Mouse (Mus musculus) adrenal gland (tissue): ENCODE results near the gene Tcn2.

ENCODE experiments used
- intact Hi-C: fragments of 180-260 bp; cut with DNase I; formaldehyde crosslinking; loops from one replicate; pipeline ENCODE4 v1.15.1; 2025

Tcn2 gene

DNA sequence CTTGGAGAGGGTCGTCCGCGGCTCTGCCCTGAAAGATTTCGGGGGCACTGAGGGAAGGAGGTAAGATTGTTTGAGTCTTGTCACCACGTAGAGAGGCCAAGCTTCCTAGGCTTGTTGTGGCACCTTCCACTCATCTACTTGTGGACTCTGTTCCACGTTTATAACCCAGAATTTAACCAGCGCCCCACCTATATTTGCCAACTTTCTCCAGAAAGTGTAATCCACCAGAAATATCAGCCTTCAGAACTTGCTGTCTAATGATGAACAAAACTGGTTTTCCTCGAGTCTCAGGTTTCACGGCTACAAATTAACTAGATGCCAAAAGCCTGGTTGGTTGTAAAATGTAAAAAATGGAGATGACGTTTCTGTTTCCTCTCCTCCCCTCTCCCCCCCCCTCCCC is 36.5 kb downstream of the Tcn2 start:
- intact Hi-C loops: no loop called here

DNA sequence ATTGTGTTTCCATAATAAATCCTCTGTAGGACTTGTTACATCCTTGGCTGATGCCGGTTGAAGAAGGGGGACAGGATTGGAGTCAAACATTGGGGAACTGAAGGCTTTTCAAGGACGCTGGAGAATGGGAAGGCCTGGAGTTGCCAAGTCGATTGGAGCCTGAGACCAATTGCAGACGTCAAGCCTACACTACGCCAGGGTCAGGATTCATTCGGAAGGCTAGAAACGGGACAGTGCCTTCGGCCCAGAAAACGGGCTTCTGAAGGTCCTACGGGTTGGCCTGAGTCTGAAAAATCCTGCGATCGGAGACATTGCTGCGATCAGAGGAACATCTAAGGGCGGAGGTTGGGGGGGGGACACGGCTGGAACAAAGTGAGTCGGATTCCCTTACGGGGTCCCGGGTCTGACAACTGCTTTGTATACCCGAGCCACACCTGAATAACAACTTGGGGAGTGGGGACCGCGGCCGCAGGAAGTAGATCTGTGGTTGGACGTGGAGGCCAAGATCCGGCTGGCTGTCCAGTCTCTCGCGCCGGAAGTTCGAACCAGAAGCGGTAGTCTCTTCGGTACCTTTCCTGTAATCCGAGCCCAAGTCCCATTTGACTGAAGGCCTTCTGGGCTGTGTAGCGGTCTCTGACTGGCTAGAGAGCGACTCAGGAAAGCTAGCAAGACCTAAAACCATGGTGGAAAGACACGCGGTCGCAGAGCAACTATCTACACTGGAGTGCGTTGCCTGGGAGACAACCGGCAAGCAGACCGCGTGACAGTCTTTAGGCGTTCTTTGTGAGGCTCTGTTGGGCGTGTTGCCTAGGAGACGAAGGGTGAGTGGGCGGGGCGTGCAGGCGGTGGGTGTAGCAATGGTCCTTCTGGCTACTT is 37.3 kb downstream of the Tcn2 start, which contains the start of the genes 4921536K21Rik and Dusp18:
TSS of gene 4921536K21Rik (minus strand) at position 693 of the 876 bp plus-strand sequence.
TSS of gene Dusp18 (plus strand) at position 835 of the 876 bp plus-strand sequence.
- intact Hi-C loops: no loop called here

DNA sequence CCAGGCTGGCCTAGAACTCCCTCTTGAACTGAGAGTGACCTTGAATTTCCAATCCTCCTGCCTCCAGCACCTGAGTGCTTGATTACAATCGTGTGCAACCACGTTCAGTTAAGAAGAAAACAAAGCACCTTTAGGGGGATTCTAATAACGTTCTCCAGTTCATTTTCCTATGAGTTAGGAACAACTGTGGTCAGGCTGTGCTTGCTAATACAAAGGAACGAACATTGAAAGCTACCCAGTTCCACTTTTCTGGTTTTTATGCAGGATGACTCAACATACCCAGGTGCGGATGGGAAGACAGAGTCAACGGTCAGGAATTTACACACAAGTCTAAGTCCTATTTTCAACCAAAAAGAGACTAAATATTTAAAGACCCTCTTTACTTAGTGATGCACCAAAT is 38.0 kb downstream of the Tcn2 start:
- intact Hi-C loops: no loop called here

DNA sequence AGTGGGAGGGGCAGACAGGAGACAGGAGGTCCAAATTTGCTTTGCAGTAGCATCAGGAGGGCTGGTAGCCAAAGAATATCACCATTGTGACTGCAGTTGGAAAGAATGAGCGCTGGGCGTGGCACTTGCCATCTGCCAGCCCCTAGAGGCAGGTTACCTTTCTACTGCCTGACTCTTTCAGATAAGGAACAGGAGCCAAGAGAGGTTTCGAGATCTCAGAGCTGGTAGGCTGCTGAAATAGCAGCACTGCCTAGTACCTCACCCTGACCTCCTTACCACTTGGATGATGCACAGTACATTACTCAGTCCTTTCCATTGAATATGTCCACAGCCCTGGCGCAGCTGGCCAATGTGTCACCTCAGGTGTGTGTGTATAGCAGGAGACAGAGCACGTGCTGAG is 44.6 kb downstream of the Tcn2 start:
- intact Hi-C loops: no loop called here

DNA sequence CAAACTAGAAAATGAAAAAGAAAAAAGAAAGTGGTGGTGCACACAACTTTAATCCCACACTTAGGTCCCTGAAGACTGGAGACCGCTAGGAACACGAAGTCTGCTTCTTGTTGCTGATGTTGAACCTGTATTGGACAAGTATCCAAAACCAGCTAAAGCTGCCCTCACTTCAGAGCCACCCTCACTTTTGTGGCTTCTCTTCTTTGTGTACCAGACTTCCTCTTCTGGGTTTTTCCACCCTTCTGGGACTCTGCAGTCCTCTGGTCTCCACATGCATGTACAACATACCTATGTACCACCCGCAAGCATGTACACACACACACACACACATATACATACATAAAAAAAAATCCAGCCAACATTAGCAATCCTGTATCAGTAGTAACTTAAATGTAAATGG is 48.2 kb downstream of the Tcn2 start:
- intact Hi-C loops: no loop called here

DNA sequence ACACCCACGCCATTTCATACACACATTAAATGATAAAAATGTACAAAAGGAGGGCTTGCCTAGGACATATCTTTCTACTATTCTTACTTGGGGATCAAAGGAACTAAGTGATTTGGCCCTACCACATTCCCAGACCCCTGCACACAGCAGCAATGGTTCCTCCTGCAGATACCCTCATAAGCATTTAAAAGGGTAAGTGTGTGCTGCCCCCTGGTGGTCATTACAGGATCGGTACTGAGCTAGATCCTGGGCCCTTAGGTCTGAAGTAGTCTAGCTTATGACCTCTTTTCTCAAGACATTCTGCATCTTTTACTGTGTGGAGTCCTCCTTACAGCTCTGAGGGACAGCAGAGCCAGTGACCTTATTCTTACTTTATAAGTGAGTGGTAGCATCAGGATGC is 52.1 kb downstream of the Tcn2 start:
- intact Hi-C loops: loop anchor here (1.0 to 5.0 kb wide), 2 partner anchors 34 to 73 kb away; partner anchors contain the start of gene Slc35e4

DNA sequence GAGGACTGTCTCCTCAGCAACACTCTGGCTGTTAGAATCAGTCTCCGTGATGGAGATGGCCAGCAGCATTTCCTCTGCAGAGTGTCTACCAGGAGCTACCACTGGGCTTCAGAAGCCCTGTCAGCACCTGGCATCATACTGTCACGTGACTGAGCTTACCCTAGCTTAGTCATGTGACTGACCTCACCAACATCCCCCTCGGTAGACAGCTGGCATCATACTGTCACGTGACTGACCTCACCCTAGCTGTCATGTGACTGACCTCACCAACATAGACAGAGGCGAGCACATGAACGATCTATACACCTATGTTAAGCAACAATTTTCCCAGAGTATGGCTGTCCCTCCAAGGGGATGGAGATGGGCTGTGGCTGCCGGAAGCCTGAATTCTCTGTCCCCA is 53.3 kb downstream of the Tcn2 start:
- intact Hi-C loops: loop anchor here (5.0 kb wide), 1 partner anchor 71 kb away; no protein-coding TSS in a partner anchor

DNA sequence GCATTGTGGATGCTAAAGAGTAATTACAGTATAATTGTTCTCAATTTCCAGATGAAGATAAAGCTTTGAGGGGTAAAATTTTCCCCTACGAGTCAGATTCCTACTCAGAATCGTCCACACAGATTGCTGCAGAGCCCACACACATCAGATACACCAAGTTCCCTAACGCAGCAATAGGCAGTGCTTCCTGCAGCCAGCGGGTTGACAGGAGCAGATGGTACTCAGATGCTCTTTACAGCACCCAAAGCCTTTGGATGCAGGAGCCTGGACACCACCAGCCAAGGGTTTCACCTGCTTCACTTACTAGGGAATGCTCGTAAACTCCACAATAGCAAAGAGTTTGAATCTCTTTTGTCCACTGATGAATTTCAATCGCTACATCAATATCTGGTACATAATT is 55.5 kb downstream of the Tcn2 start:
- intact Hi-C loops: loop anchor here (5.0 kb wide), 1 partner anchor 69 kb away; no protein-coding TSS in a partner anchor
